Mouse (Mus musculus) heart, adult 2 months (tissue): ENCODE results near the gene Fancc.

Source experiments
- CTCF ChIP-seq: fragments of 200-600 bp; IDR thresholded peaks from 2 replicates; pipeline ENCODE4 v1.8.1; 2022; ENCODE audit warnings: antibody characterized with exemption, mild to moderate bottlenecking, moderate library complexity
- EP300 ChIP-seq: fragments of 200-500 bp; IDR thresholded peaks from 2 replicates; pipeline ENCODE4 v1.6.1; 2011; ENCODE audit warnings: low read depth, low read length, control low read depth; ENCODE audit not compliant: insufficient read depth
- POLR2A ChIP-seq: fragments of 200-500 bp; IDR thresholded peaks from 2 replicates; pipeline ENCODE4 v1.6.1; 2011; ENCODE audit warnings: mild to moderate bottlenecking, low read depth, low read length, control low read depth; ENCODE audit not compliant: insufficient read depth

DNA sequence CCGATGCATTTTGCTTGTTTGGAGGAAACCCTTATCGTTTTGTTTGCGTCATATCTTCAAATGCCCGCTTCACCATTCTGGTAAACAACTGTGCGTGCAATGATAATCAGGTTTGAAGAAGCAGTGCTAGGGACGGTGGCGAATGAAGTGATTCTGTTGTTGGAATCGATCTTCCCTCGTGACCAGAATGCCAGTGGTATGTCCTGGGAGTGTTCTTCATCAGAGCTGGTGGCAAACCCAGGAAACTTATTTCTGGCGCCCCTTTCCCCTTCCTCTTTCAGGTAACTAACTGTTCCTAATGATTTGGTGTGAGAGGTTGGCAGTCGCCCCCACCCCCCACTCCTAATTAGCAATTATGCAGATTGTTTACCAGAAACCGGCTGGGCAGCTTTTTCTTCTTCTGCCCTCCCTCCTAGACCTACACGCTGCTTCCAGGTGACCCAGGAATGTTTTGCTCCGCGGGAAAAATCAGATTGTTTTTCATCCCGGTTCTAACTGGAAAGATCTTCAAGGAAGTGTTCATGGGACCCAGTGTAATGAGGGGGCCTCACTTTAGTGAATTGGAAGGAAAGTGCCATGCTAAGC, 225.0 kb downstream of the Fancc start:
- TF ChIP-seq CTCF (no peak), EP300 (no peak), POLR2A (no peak)
